Comparison of ENCODE assay signal across 9 mouse cellular contexts in the genomic region with DNA sequence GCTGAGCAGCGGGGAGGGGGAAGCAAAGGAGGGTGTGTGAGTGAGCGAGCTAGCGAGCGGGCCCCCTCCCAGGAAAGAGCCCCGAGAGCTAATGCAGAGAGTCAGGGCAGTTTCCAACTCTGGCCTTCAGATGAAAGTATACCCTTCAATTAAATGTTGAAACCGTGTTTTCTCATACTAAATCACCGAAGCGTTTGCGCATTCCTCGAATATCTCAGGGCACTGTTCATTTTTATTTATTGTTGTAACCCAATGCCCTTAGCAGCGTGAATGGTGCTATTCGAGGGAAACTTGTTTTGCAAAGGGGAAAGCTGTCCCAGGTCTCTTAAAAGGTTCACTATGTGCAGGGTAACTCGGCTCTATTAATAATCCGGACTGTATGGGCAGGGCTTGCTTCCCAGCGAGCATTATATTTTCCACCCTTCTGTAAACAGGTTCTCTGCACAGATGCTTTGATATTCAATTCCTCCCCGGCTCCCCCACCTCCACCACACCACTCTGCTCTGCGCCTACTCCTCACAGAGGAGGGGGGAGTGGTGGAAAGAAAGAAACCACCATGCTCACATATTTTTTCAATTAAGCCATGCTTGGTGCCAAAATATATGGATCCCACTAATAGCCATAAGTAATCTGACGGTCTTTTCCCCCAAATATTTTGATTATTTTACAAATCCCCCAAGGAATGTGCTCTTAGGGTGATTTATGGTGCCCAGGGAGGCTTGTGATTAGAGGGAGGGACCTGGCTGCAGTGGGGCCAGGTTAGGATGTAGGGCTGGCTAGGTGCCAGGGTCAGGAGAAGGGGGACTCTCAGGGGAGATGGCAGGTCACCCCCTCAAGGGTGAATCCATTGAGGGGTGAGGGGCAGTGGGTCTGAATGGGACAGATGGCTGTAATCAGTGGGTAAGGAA. TPM values are rescaled to one million over a fixed set of nuclear protein-coding genes. Genes with fewer than 3 reads are reported as not detected.
DNase-seq lines count a peak whose midpoint lies in the region; ATAC-seq and TF ChIP-seq lines count a peak whose summit lies in the region.
"Had no signal": no experiment of that assay in that cellular context is flagged by ENCODE, and none has a peak within 500 bp of the region (broad histone marks: within the 10 kb centered on the region; RNA-seq: fewer than 3 reads in every experiment).

No protein-coding gene starts in this region.

- DNase-seq in lung, postnatal 0 days (ENCODE audit: low spot score): no peak
- DNase-seq in lung, adult 2 months: no peak
- DNase-seq in kidney, postnatal 0 days (ENCODE audit: low spot score): peak; percentile 89
- DNase-seq in urinary bladder, postnatal 36 days (ENCODE audit: low spot score in 2 of 2): no peak
- no peak for DNase-seq in left cerebral cortex, postnatal 14 days (ENCODE audit: low spot score in 2 of 2)
- no peak for DNase-seq in left cerebral cortex, adult 18-20 months (ENCODE audit: low spot score in 2 of 2)
- DNase-seq: thymus, postnatal 36 days had no signal

- H3K4me1 ChIP-seq in lung, postnatal 0 days (ENCODE audit: insufficient read depth, low read depth, low read length): peaks cover 43% of the 10 kb centered on the region
- H3K4me1 ChIP-seq in lung, adult 2 months (ENCODE audit: control insufficient read depth, insufficient read depth, low read length): peaks cover 60% of the 10 kb centered on the region
- peaks cover 47% of the 10 kb centered on the region for H3K4me1 ChIP-seq in forebrain, embryonic 12.5 days
- peaks cover 78% of the 10 kb centered on the region for H3K4me1 ChIP-seq in kidney, postnatal 0 days (replicated peaks; ENCODE audit: insufficient read depth, low read length)
- peaks cover 78% of the 10 kb centered on the region for H3K4me1 ChIP-seq in stomach, embryonic 16.5 days (ENCODE audit: control insufficient read depth, insufficient read depth, low read length)

- TF ChIP-seq CTCF in lung, postnatal 0 days (IDR thresholded peaks at IDR 0.05): no peak
- no peak for TF ChIP-seq CTCF in lung, adult 2 months (IDR thresholded peaks at IDR 0.05; ENCODE audit: insufficient read depth, low read length)
- no peak for TF ChIP-seq CTCF in kidney, postnatal 0 days (IDR thresholded peaks at IDR 0.05; ENCODE audit: low read depth)

- WGBS in lung, postnatal 0 days: 23% methylated on average over 18 of the region's 18 CpGs
- WGBS in lung, adult 2 months: 30% methylated on average over 18 of the region's 18 CpGs
- WGBS in forebrain, embryonic 12.5 days: 6% methylated on average over 18 of the region's 18 CpGs
- 4% methylated on average over 18 of the region's 18 CpGs for WGBS in kidney, postnatal 0 days
- WGBS in stomach, embryonic 16.5 days: 16% methylated on average over 18 of the region's 18 CpGs

- TF ChIP-seq POLR2A in lung, adult 2 months (IDR thresholded peaks at IDR 0.05; ENCODE audit: borderline replicate concordance, extremely low read depth, low read depth, low read length): no peak

- TF ChIP-seq EP300 in lung, postnatal 0 days (IDR thresholded peaks at IDR 0.05): no peak

- ATAC-seq in lung, postnatal 0 days: no peak
- ATAC-seq in forebrain, embryonic 12.5 days (ENCODE audit: low FRiP score): no peak
- no peak for ATAC-seq in kidney, postnatal 0 days (replicated peaks; ENCODE audit: low FRiP score, low read depth)
- peak; percentile 38; the same call in 1 of the 2 replicates for ATAC-seq in stomach, embryonic 16.5 days (ENCODE audit: insufficient read depth, low FRiP score)

- no peak overlapping the region for H3K4me3 ChIP-seq in lung, postnatal 0 days (ENCODE audit: low read depth, low read length)
- no peak overlapping the region for H3K4me3 ChIP-seq in lung, adult 2 months (replicated peaks; ENCODE audit: extremely low read depth, low read depth, low read length)
- H3K4me3 ChIP-seq in forebrain, embryonic 12.5 days (replicated peaks): no peak overlapping the region
- no peak overlapping the region for H3K4me3 ChIP-seq in kidney, postnatal 0 days (replicated peaks; ENCODE audit: low read depth, low read length)
- no peak overlapping the region for H3K4me3 ChIP-seq in stomach, embryonic 16.5 days (replicated peaks; ENCODE audit: low read length)

- H3K27ac ChIP-seq in lung, postnatal 0 days (ENCODE audit: low read length): peak overlapping the region; percentile 49
- H3K27ac ChIP-seq in forebrain, embryonic 12.5 days: peak overlapping the region; percentile 38
- peak overlapping the region; percentile 87 for H3K27ac ChIP-seq in kidney, postnatal 0 days
- H3K27ac ChIP-seq in stomach, embryonic 16.5 days (ENCODE audit: low read length): peak overlapping the region; percentile 70

- 0 out of 2 replicates have a peak, but pooled peaks cover 4% of the 10 kb centered on the region for H3K36me3 ChIP-seq in lung, postnatal 0 days (ENCODE audit: insufficient read depth, low read length)
- H3K36me3 ChIP-seq in forebrain, embryonic 12.5 days (replicated peaks): no peaks in the 10 kb centered on the region
- H3K36me3 ChIP-seq in kidney, postnatal 0 days (ENCODE audit: insufficient read depth, low read length): no peaks in the 10 kb centered on the region
- H3K36me3 ChIP-seq in stomach, embryonic 16.5 days (ENCODE audit: control insufficient read depth, insufficient read depth, low read length): no peaks in the 10 kb centered on the region; the same call in 1 of the 2 replicates

- H3K9ac ChIP-seq in lung, postnatal 0 days (replicated peaks; ENCODE audit: low read depth): no peak overlapping the region
- no peak overlapping the region for H3K9ac ChIP-seq in forebrain, embryonic 12.5 days
- no peak overlapping the region for H3K9ac ChIP-seq in kidney, postnatal 0 days (ENCODE audit: low read depth, low read length)
- H3K9ac ChIP-seq in stomach, embryonic 16.5 days (ENCODE audit: low read length): peak overlapping the region; percentile 41

- intact Hi-C loops in left cerebral cortex, postnatal 14 days (cut with DNase I): no loop called here

- H3K4me2 ChIP-seq in lung, postnatal 0 days (replicated peaks; ENCODE audit: low read depth, low read length): no peak overlapping the region; the same call in 1 of the 2 replicates
- H3K4me2 ChIP-seq in forebrain, embryonic 12.5 days: peak overlapping the region; percentile 17
- peak overlapping the region; percentile 39 for H3K4me2 ChIP-seq in kidney, postnatal 0 days (ENCODE audit: low read length)
- H3K4me2 ChIP-seq in stomach, embryonic 16.5 days (ENCODE audit: low read depth, low read length): peak overlapping the region; percentile 31; the same call in 1 of the 2 replicates

- H3K27me3 ChIP-seq in lung, postnatal 0 days (replicated peaks; ENCODE audit: insufficient read depth, low read length): no peaks in the 10 kb centered on the region
- H3K27me3 ChIP-seq in forebrain, embryonic 12.5 days: no peaks in the 10 kb centered on the region
- H3K27me3 ChIP-seq in kidney, postnatal 0 days (ENCODE audit: insufficient read depth, low read length): no peaks in the 10 kb centered on the region
- H3K27me3 ChIP-seq in stomach, embryonic 16.5 days (ENCODE audit: control insufficient read depth, insufficient read depth, low read length): no peaks in the 10 kb centered on the region

- no peaks in the 10 kb centered on the region for H3K9me3 ChIP-seq in lung, postnatal 0 days (ENCODE audit: low read length)
- no peaks in the 10 kb centered on the region for H3K9me3 ChIP-seq in forebrain, embryonic 12.5 days
- H3K9me3 ChIP-seq in kidney, postnatal 0 days (replicated peaks; ENCODE audit: low read length): no peaks in the 10 kb centered on the region
- no peaks in the 10 kb centered on the region for H3K9me3 ChIP-seq in stomach, embryonic 16.5 days (replicated peaks; ENCODE audit: control insufficient read depth, low read length)

RNA-seq across cellular contexts. Expression of gene Smad6, which starts 41.4 kb away (rescaled TPM):
- 13.4 and 15.3 TPM in 2 replicates for polyA plus RNA-seq in lung, postnatal 0 days (2015; fragmentation: Nextera tagmentation; extraction: Ambion mirVana)
- 260 and 369 TPM in 2 replicates for polyA plus RNA-seq in lung, adult 2 months (2012; rRNA removed)
- 5.2 and 6.5 TPM in 2 replicates for polyA plus RNA-seq in forebrain, embryonic 12.5 days (2016; fragmentation: Nextera tagmentation; extraction: Ambion mirVana)
- 7.2 and 10.6 TPM in 2 replicates for polyA plus RNA-seq in kidney, postnatal 0 days (2015; fragmentation: Nextera tagmentation; extraction: Ambion mirVana)
- 3.0 and 3.3 TPM in 2 replicates for polyA plus RNA-seq in stomach, embryonic 16.5 days (2015; fragmentation: Nextera tagmentation; extraction: Ambion mirVana)
- 1 to 10 TPM; 1.8 to 2.3 TPM for total RNA-seq in left cerebral cortex, postnatal 14 days (2021)
- total RNA-seq in left cerebral cortex, adult 18-20 months (2021): 1 to 10 TPM; 2.1 to 2.5 TPM

Comparison
In these comparisons a context has a peak if more than half of its experiments do, and no peak if none do; other contexts are left out.
1. RNA of gene Smad6, which starts 41.4 kb away (polyA plus RNA-seq): 260 to 369 TPM in lung, adult 2 months; 13.4 to 15.3 TPM in lung, postnatal 0 days, 7.2 to 10.6 TPM in kidney, postnatal 0 days, 5.2 to 6.5 TPM in forebrain, embryonic 12.5 days and 3.0 to 3.3 TPM in stomach, embryonic 16.5 days; every median in the first group is over 10 times any median in the second.
2. Peak in every context shown above with its lines, with median percentiles within 50 percentile points of each other: H3K27ac ChIP-seq.